Mouse (Mus musculus) gastrocnemius, adult 18-20 months (tissue): ENCODE results near the gene Aldh1l1. TPM values are rescaled to one million over a fixed set of nuclear protein-coding genes. Genes with fewer than 3 reads are reported as not detected.

ENCODE experiments used
- total RNA-seq, 2 experiments: library from RNA; stranded (reverse); gene quantifications; 2 replicates each; pipeline ENCODE4 v1.2.3; 2021

Gene Aldh1l1
- total RNA-seq, 2 experiments from 2014 or later = 3.5 to 4.2 TPM

Other genes starting within 250 kb of the Aldh1l1 start
- not detected for gene Vmn1r54, start 240.1 kb upstream of the Aldh1l1 start, total RNA-seq
- gene BC048671, start 185.2 kb upstream of the Aldh1l1 start, total RNA-seq = not detected
- gene Chst13, start 161.2 kb upstream of the Aldh1l1 start, total RNA-seq = not detected
- under 1 TPM in 1 of 2 experiments, not detected in 1; 0.12 TPM for gene Uroc1, start 153.1 kb upstream of the Aldh1l1 start, total RNA-seq
- gene Zxdc, start 116.9 kb upstream of the Aldh1l1 start, total RNA-seq = 10 to 100 TPM; 13.7 to 13.9 TPM
- gene Cfap100, start 57.6 kb upstream of the Aldh1l1 start, total RNA-seq = under 1 TPM in 1 of 2 experiments, not detected in 1; 0.12 TPM
- gene Klf15, start 23.9 kb upstream of the Aldh1l1 start, total RNA-seq = 10 to 100 TPM; 33.8 to 73.0 TPM
- gene Slc41a3, start 118.3 kb downstream of the Aldh1l1 start, total RNA-seq = 10 to 100 TPM; 83.4 to 93.7 TPM